Mouse (Mus musculus) ES-E14 (cell line): ENCODE data around the gene Gpr152. TPM values are rescaled to one million over a fixed set of nuclear protein-coding genes. Genes with fewer than 3 reads are reported as not detected.

Experiments
- DNase-seq: peaks from one replicate; pipeline ENCODE4 v3.0.0-alpha.2; 2013; ENCODE audit warnings: low read depth, low spot score
- H3K27ac ChIP-seq: 2 replicates; pipeline ENCODE4 v1.5.1; 2012; ENCODE audit warnings: low read depth, mild to moderate bottlenecking, low read length, moderate library complexity, mixed read lengths; ENCODE audit not compliant: poor library complexity, insufficient read depth, severe bottlenecking
- H3K36me3 ChIP-seq: 2 replicates; pipeline ENCODE4 v1.6.1; 2012; ENCODE audit warnings: mild to moderate bottlenecking, low read length, moderate library complexity, mixed read lengths; ENCODE audit not compliant: control insufficient read depth, poor library complexity, insufficient read depth, severe bottlenecking
- H3K4me1 ChIP-seq, 2 experiments: fragments of 150-350 bp in 1 of 2; sonication (generic) in 1 of 2; 2 replicates each; pipeline ENCODE4 v1.6.1; 2012; ENCODE audit warnings: low read length in 2 of 2, mild to moderate bottlenecking in 1 of 2, mixed read lengths in 1 of 2; ENCODE audit not compliant: control insufficient read depth in 2 of 2, insufficient read depth in 2 of 2, poor library complexity in 1 of 2
- H3K4me3 ChIP-seq, 2 experiments: fragments of 150-350 bp in 1 of 2; sonication (generic) in 1 of 2; 2 replicates each; pipeline ENCODE4 v1.5.1; 2012; ENCODE audit warnings: low read length in 2 of 2, low read depth in 1 of 2, mild to moderate bottlenecking in 1 of 2, mixed read lengths in 1 of 2; ENCODE audit not compliant: insufficient read depth in 1 of 2, poor library complexity in 1 of 2, severe bottlenecking in 1 of 2
- H3K9ac ChIP-seq: 2 replicates; pipeline ENCODE4 v1.6.1; 2012; ENCODE audit warnings: low read depth, mild to moderate bottlenecking, low read length, mixed read lengths; ENCODE audit not compliant: poor library complexity, insufficient read depth, severe bottlenecking
- H3K9me3 ChIP-seq: fragments of 150-350 bp; sonication (generic); 2 replicates; pipeline ENCODE4 v1.6.1; 2012; ENCODE audit warnings: low read depth, mild to moderate bottlenecking, low read length; ENCODE audit not compliant: control insufficient read depth, insufficient read depth
- CHD2 ChIP-seq: IDR thresholded peaks from 2 replicates; pipeline ENCODE4 v1.6.1; 2014; ENCODE audit warnings: mild to moderate bottlenecking, low read depth, low read length, inconsistent platforms
- HCFC1 ChIP-seq: IDR thresholded peaks from 2 replicates; pipeline ENCODE4 v1.6.1; 2012; ENCODE audit warnings: low read length, inconsistent platforms, borderline replicate concordance; ENCODE audit not compliant: insufficient read depth
- MAFK ChIP-seq: IDR thresholded peaks from 2 replicates; pipeline ENCODE4 v1.6.1; 2014; ENCODE audit warnings: mild to moderate bottlenecking, low read depth, low read length, inconsistent platforms; ENCODE audit not compliant: insufficient read depth
- ZC3H11A ChIP-seq: IDR thresholded peaks from 2 replicates; pipeline ENCODE4 v1.6.1; 2012; ENCODE audit warnings: low read depth, mild to moderate bottlenecking, inconsistent platforms, low read length, borderline replicate concordance
- ZNF384 ChIP-seq: IDR thresholded peaks from 2 replicates; pipeline ENCODE4 v1.6.1; 2012; ENCODE audit warnings: low read depth, low read length, inconsistent platforms
- in situ Hi-C, 2 experiments: fragments of 600-800 bp; cut with MboI; formaldehyde crosslinking; loops; one replicate each; pipeline ENCODE4 v1.15.1; 2025; ENCODE audit warnings: low sequenced_read_pairs in 2 of 2, inconsistent platforms in 1 of 2; ENCODE audit not compliant: unreplicated experiment in 2 of 2
- total RNA-seq: library from RNA; depleted of rRNA; stranded (reverse); fragments of 300-350 nt; gene quantifications from 2 replicates; pipeline ENCODE4 v1.2.3, GENCODE M21; 2012

Gpr152 gene
- total RNA-seq, 1 experiment, result 0.13 TPM

DNA sequence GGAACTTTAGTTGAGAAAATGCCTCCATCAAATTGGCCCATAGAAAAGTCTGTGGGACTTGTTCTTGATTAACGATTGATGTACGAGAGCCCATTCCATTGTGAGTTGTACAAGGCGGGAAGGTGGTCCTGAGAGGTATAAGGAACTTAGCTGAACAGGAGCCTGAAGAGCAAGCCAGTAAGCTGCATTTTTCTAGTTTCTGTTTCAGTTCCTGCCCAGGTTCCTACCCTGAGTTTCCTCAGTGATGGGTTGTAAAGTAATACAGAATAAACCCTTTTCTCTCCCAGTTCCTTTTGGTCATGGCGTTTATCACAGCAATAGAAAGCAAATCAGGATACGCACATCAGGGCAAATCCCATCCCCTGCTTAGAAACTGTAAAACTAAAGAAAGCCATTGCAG, 1.7 kb upstream of the Gpr152 start:
- in situ Hi-C loops, result no loop called here
- no peak for TF ChIP-seq HCFC1
- TF ChIP-seq ZNF384, result no peak
- no peak for TF ChIP-seq CHD2
- TF ChIP-seq ZC3H11A, result no peak
- TF ChIP-seq MAFK, result no peak
- Histone ChIP-seq H3K27ac (no peak overlapping the region), H3K4me1 (peaks cover 4 to 11% of the 10 kb centered on the region in 2 experiments; a peak in 2 of 4 replicates), H3K4me3 (no peak overlapping the region), H3K9me3 (no peaks in the 10 kb centered on the region), H3K36me3 (0 out of 2 replicates have a peak, but pooled peaks cover 1% of the 10 kb centered on the region), H3K9ac (no peak overlapping the region)
- no peak for DNase-seq

DNA sequence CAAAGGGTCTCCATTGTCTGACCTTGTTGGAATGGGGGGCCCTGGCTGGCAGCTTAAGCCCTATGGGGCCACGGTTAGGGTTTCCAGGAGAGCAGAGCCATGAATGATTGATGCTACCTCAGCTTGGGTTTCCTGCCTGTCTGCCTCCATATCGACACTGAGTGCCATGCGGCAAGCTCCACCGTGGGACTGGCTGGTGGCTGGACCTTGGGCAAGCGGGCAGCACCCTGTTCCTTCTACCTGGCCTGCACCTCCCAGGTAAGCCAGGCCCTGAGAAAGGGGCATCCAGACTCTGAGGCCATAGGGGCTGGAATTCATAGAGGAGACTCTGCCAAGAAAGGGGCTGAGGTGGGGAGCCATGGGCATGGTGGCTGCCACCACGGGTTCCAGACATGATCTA, 560 bp downstream of the Gpr152 start:
- Histone ChIP-seq H3K9ac (no peak overlapping the region), H3K27ac (no peak overlapping the region), H3K4me3 (no peak overlapping the region), H3K36me3 (no peaks in the 10 kb centered on the region), H3K4me1 (peaks cover 4 to 10% of the 10 kb centered on the region in 2 experiments; a peak in 2 of 4 replicates), H3K9me3 (no peaks in the 10 kb centered on the region)
- no peak for TF ChIP-seq ZNF384
- no peak for TF ChIP-seq MAFK
- no peak for TF ChIP-seq CHD2
- no peak for TF ChIP-seq HCFC1
- TF ChIP-seq ZC3H11A, result no peak
- in situ Hi-C loops, result no loop called here
- DNase-seq, result no peak

DNA sequence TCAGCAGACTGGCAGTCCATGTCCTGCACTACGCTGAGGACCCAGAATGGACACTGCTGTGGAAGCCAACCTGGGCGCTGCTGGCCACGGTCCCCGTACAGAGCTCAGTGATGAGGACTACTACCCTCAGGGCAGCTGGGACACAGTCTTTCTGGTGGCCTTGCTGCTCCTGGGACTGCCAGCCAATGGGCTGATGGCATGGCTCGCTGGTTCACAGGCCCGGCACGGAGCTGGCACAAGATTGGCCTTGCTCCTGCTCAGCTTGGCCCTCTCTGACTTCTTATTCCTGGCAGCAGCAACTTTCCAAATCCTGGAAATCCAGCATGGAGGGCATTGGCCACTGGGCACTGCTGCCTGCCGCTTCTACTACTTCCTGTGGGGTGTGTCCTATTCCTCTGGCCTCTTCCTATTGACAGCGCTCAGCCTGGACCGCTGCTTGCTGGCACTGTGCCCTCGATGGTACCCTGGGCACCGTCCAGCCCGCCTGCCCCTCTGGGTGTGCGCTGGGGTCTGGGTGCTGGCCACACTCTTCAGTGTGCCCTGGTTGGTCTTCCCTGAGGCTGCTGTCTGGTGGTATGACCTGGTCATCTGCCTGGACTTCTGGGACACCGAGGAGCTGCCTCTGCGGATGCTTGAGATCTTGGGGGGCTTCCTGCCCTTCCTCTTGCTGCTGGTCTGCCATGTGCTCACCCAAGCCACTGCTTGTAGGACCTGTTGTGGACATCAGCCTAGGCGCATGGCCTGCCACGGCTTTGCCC, 3.0 kb downstream of the Gpr152 start:
- peaks cover 3 to 4% of the 10 kb centered on the region in 2 experiments; a peak in 2 of 4 replicates for H3K4me1 ChIP-seq
- no peak overlapping the region for H3K4me3 ChIP-seq
- no peak overlapping the region for H3K9ac ChIP-seq
- H3K27ac ChIP-seq, result no peak overlapping the region
- TF ChIP-seq HCFC1, result no peak
- DNase-seq, result no peak
- in situ Hi-C loops, result no loop called here
- H3K9me3 ChIP-seq, result no peaks in the 10 kb centered on the region
- no peaks in the 10 kb centered on the region for H3K36me3 ChIP-seq

DNA sequence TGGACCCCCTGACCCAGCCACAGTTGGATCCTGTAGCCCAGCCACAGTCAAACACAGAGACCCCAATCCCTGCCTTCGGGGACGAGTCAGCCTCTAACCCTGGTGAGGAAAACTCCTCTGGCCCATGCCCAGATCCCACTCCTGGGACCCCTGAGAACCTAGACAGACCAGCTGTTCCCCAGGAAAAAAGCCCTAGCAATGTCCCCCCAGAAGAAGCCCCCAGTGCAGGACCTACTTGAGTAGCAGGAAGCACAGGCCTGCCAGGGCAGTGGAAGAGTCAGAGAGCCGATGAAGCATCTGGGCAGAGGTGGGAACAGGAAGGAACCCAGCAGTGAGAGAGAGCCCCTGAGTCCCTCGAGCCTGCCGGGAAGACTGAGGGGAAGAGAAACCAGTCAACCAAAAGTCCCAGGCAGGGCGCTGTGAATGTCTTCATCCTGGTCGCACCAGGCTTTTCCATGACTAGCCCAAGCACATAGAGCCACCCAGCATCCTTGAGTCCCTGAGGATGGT, 4.2 kb downstream of the Gpr152 start, which contains the start of gene Cabp4:
TSS of gene Cabp4 (minus strand) at position 275 of the 510 bp plus-strand sequence.
- Histone ChIP-seq H3K36me3 (no peaks in the 10 kb centered on the region), H3K9me3 (no peaks in the 10 kb centered on the region), H3K4me1 (peaks cover 3 to 10% of the 10 kb centered on the region in 2 experiments; a peak in 2 of 4 replicates), H3K27ac (no peak within 1 kb of the TSS), H3K9ac (no peak within 1 kb of the TSS), H3K4me3 (no peak within 1 kb of the TSS)
- DNase-seq, result no peak
- in situ Hi-C loops, result no loop called here
- TF ChIP-seq ZNF384, result no peak
- no peak for TF ChIP-seq ZC3H11A
- TF ChIP-seq MAFK, result no peak
- TF ChIP-seq HCFC1, result no peak
- TF ChIP-seq CHD2, result no peak
